1 mouse cellular context compared by ENCODE assay signal in genomic region chr16:10805789-10806527, GRCm38 (mm10).
A peak's percentile ranks its signal among the peaks of the same experiment; 100 is the strongest.
TF ChIP-seq lines count a peak whose summit lies in the region.

Prm1 (minus strand) TSS chr16:10805839.

TF ChIP-seq in CH12.LX, 34 proteins besides CTCF, POLR2A, EP300 and RAD21 (continued from another document):
- TF ChIP-seq MAZ (IDR thresholded peaks at IDR 0.05; ENCODE audit: low read depth, low read length) (no peak), MAFK (IDR thresholded peaks at IDR 0.05; ENCODE audit: insufficient replicate concordance, low read length) (peak; percentile 69), USF1 (IDR thresholded peaks at IDR 0.05; ENCODE audit: low read depth, low read length) (no peak), BHLHE40 (IDR thresholded peaks at IDR 0.05; ENCODE audit: low read depth, low read length) (peak; percentile 99), E2F4 (IDR thresholded peaks at IDR 0.05; ENCODE audit: insufficient replicate concordance, low read depth, low read length) (no peak), SMC3 (IDR thresholded peaks at IDR 0.05; ENCODE audit: low read depth, low read length) (peak; percentile 14; the same call in 1 of the 2 replicates), TCF12 (IDR thresholded peaks at IDR 0.05; ENCODE audit: low read depth, low read length) (peak; percentile 93), KAT2A (IDR thresholded peaks at IDR 0.05; ENCODE audit: insufficient replicate concordance, low read length) (no peak), MEF2A (IDR thresholded peaks at IDR 0.05; ENCODE audit: borderline replicate concordance, low read depth, low read length) (peak; percentile 44; the same call in 1 of the 2 replicates)
